Mouse (Mus musculus): ENCODE data around the gene 2610507B11Rik. TPM values are rescaled to one million over a fixed set of nuclear protein-coding genes. Genes with fewer than 3 reads are reported as not detected.

The 2610507B11Rik gene
- polyA plus RNA-seq, 1 experiment from 2014 or later, result 24.7 TPM

- peak overlapping the region; percentile 64 for H3K4me2 ChIP-seq (ENCODE audit: low read depth, low read length)
- ATAC-seq (ENCODE audit: low read depth), result no peak
- no peaks in the 10 kb centered on the region for H3K9me3 ChIP-seq (replicated peaks; ENCODE audit: control insufficient read depth, low read length)
- H3K36me3 ChIP-seq (ENCODE audit: control insufficient read depth, insufficient read depth), result no peaks in the 10 kb centered on the region; the same call in 1 of the 2 replicates
- peaks cover 25% of the 10 kb centered on the region for H3K4me1 ChIP-seq (ENCODE audit: control insufficient read depth, low read depth, low read length)
- H3K4me3 ChIP-seq (ENCODE audit: low read depth, low read length), result peak overlapping the region; percentile 92
- peak overlapping the region; percentile 90 for H3K9ac ChIP-seq (ENCODE audit: low read depth, low read length)
- WGBS (ENCODE audit: insufficient replicate concordance), result 45% methylated on average over 7 of the region's 7 CpGs
- H3K27me3 ChIP-seq (ENCODE audit: control insufficient read depth, insufficient read depth, low read depth, low read length), result no peaks in the 10 kb centered on the region
- H3K27ac ChIP-seq (ENCODE audit: low read length), result peak overlapping the region; percentile 98
Observed at GRCm38 (mm10) chr11:78246318-78247011, 15.1 kb upstream of the 2610507B11Rik start.

GRCm38 (mm10) chr11:78247012-78247348 is 14.6 kb upstream of the 2610507B11Rik start:
- no peak overlapping the region for H3K9ac ChIP-seq (ENCODE audit: low read depth, low read length)
- no peaks in the 10 kb centered on the region; the same call in 1 of the 2 replicates for H3K36me3 ChIP-seq (ENCODE audit: control insufficient read depth, insufficient read depth)
- H3K4me2 ChIP-seq (ENCODE audit: low read depth, low read length), result peak overlapping the region; percentile 64
- no peaks in the 10 kb centered on the region for H3K27me3 ChIP-seq (ENCODE audit: control insufficient read depth, insufficient read depth, low read depth, low read length)
- H3K4me3 ChIP-seq (ENCODE audit: low read depth, low read length), result peak overlapping the region; percentile 92
- no peak overlapping the region for H3K27ac ChIP-seq (ENCODE audit: low read length)
- peaks cover 25% of the 10 kb centered on the region for H3K4me1 ChIP-seq (ENCODE audit: control insufficient read depth, low read depth, low read length)
- WGBS (ENCODE audit: insufficient replicate concordance), result 42% methylated on average over 3 of the region's 3 CpGs
- no peak for ATAC-seq (ENCODE audit: low read depth)
- H3K9me3 ChIP-seq (replicated peaks; ENCODE audit: control insufficient read depth, low read length), result no peaks in the 10 kb centered on the region

- Histone ChIP-seq H3K4me1 (ENCODE audit: control insufficient read depth, low read depth, low read length) (peaks cover 25% of the 10 kb centered on the region), H3K4me3 (ENCODE audit: low read depth, low read length) (peak overlapping the region; percentile 27), H3K27me3 (ENCODE audit: control insufficient read depth, insufficient read depth, low read depth, low read length) (no peaks in the 10 kb centered on the region), H3K27ac (ENCODE audit: low read length) (no peak overlapping the region), H3K4me2 (ENCODE audit: low read depth, low read length) (peak overlapping the region; percentile 64), H3K36me3 (ENCODE audit: control insufficient read depth, insufficient read depth) (peaks cover 5% of the 10 kb centered on the region), H3K9ac (ENCODE audit: low read depth, low read length) (no peak overlapping the region), H3K9me3 (replicated peaks; ENCODE audit: control insufficient read depth, low read length) (no peaks in the 10 kb centered on the region)
- no peak for ATAC-seq (ENCODE audit: low read depth)
- WGBS (ENCODE audit: insufficient replicate concordance), result 52% methylated on average over 4 of the region's 4 CpGs
Observed at GRCm38 (mm10) chr11:78247727-78248140, 13.8 kb upstream of the 2610507B11Rik start.

- H3K27ac ChIP-seq (ENCODE audit: low read length), result no peak overlapping the region
- 71% methylated on average over 1 of the region's 1 CpGs for WGBS (ENCODE audit: insufficient replicate concordance)
- peaks cover 7% of the 10 kb centered on the region for H3K27me3 ChIP-seq (ENCODE audit: control insufficient read depth, insufficient read depth, low read depth, low read length)
- no peak for ATAC-seq (ENCODE audit: low read depth)
- no peak overlapping the region for H3K4me3 ChIP-seq (ENCODE audit: low read depth, low read length)
- H3K4me2 ChIP-seq (ENCODE audit: low read depth, low read length), result no peak overlapping the region
- peaks cover 11% of the 10 kb centered on the region for H3K36me3 ChIP-seq (ENCODE audit: control insufficient read depth, insufficient read depth)
- H3K9me3 ChIP-seq (replicated peaks; ENCODE audit: control insufficient read depth, low read length), result no peaks in the 10 kb centered on the region
- H3K9ac ChIP-seq (ENCODE audit: low read depth, low read length), result no peak overlapping the region
- no peaks in the 10 kb centered on the region for H3K4me1 ChIP-seq (ENCODE audit: control insufficient read depth, low read depth, low read length)
Observed at GRCm38 (mm10) chr11:78256618-78257017, 4.9 kb upstream of the 2610507B11Rik start.

- peak overlapping the region; percentile 91 for H3K4me3 ChIP-seq (ENCODE audit: low read depth, low read length)
- H3K4me2 ChIP-seq (ENCODE audit: low read depth, low read length), result peak overlapping the region; percentile 72
- H3K36me3 ChIP-seq (ENCODE audit: control insufficient read depth, insufficient read depth), result peaks cover 14% of the 10 kb centered on the region
- ATAC-seq (ENCODE audit: low read depth), result no peak
- H3K27ac ChIP-seq (ENCODE audit: low read length), result no peak overlapping the region
- H3K9me3 ChIP-seq (replicated peaks; ENCODE audit: control insufficient read depth, low read length), result no peaks in the 10 kb centered on the region
- H3K4me1 ChIP-seq (ENCODE audit: control insufficient read depth, low read depth, low read length), result peaks cover 11% of the 10 kb centered on the region
- peak overlapping the region; percentile 49; the same call in 1 of the 2 replicates for H3K9ac ChIP-seq (ENCODE audit: low read depth, low read length)
- H3K27me3 ChIP-seq (ENCODE audit: control insufficient read depth, insufficient read depth, low read depth, low read length), result peaks cover 7% of the 10 kb centered on the region
- WGBS (ENCODE audit: insufficient replicate concordance), result 66% methylated on average over 2 of the region's 2 CpGs
Observed at GRCm38 (mm10) chr11:78260489-78261258, 878 bp upstream of the 2610507B11Rik start.

- no peaks in the 10 kb centered on the region for H3K9me3 ChIP-seq (replicated peaks; ENCODE audit: control insufficient read depth, low read length)
- H3K27ac ChIP-seq (ENCODE audit: low read length), result peak overlapping the region; percentile 45
- H3K27me3 ChIP-seq (ENCODE audit: control insufficient read depth, insufficient read depth, low read depth, low read length), result peaks cover 7% of the 10 kb centered on the region
- peaks cover 23% of the 10 kb centered on the region for H3K36me3 ChIP-seq (ENCODE audit: control insufficient read depth, insufficient read depth)
- H3K4me2 ChIP-seq (ENCODE audit: low read depth, low read length), result peak overlapping the region; percentile 95
- H3K4me3 ChIP-seq (ENCODE audit: low read depth, low read length), result peak overlapping the region; percentile 91
- peaks cover 11% of the 10 kb centered on the region for H3K4me1 ChIP-seq (ENCODE audit: control insufficient read depth, low read depth, low read length)
- 3% methylated on average over 8 of the region's 8 CpGs for WGBS (ENCODE audit: insufficient replicate concordance)
- ATAC-seq (ENCODE audit: low read depth), result no peak
- H3K9ac ChIP-seq (ENCODE audit: low read depth, low read length), result 0 out of 2 replicates have a peak overlapping the region, but pooled peaks have one; percentile 3
Observed at GRCm38 (mm10) chr11:78262550-78262949, 998 bp downstream of the 2610507B11Rik start.

GRCm38 (mm10) chr11:78265571-78265970 is 4.0 kb downstream of the 2610507B11Rik start:
- Histone ChIP-seq H3K4me3 (ENCODE audit: low read depth, low read length) (no peak overlapping the region), H3K9ac (ENCODE audit: low read depth, low read length) (no peak overlapping the region), H3K27me3 (ENCODE audit: control insufficient read depth, insufficient read depth, low read depth, low read length) (no peaks in the 10 kb centered on the region), H3K9me3 (replicated peaks; ENCODE audit: control insufficient read depth, low read length) (no peaks in the 10 kb centered on the region), H3K36me3 (ENCODE audit: control insufficient read depth, insufficient read depth) (peaks cover 44% of the 10 kb centered on the region), H3K4me2 (ENCODE audit: low read depth, low read length) (no peak overlapping the region), H3K4me1 (ENCODE audit: control insufficient read depth, low read depth, low read length) (peaks cover 11% of the 10 kb centered on the region), H3K27ac (ENCODE audit: low read length) (no peak overlapping the region)
- no peak for ATAC-seq (ENCODE audit: low read depth)
- 88% methylated on average over 6 of the region's 6 CpGs for WGBS (ENCODE audit: insufficient replicate concordance)

- Histone ChIP-seq H3K27ac (ENCODE audit: low read length) (no peak overlapping the region), H3K9me3 (replicated peaks; ENCODE audit: control insufficient read depth, low read length) (no peaks in the 10 kb centered on the region), H3K36me3 (ENCODE audit: control insufficient read depth, insufficient read depth) (peaks cover 55% of the 10 kb centered on the region), H3K9ac (ENCODE audit: low read depth, low read length) (no peak overlapping the region), H3K27me3 (ENCODE audit: control insufficient read depth, insufficient read depth, low read depth, low read length) (no peaks in the 10 kb centered on the region), H3K4me2 (ENCODE audit: low read depth, low read length) (no peak overlapping the region), H3K4me1 (ENCODE audit: control insufficient read depth, low read depth, low read length) (no peaks in the 10 kb centered on the region), H3K4me3 (ENCODE audit: low read depth, low read length) (no peak overlapping the region)
- no peak for ATAC-seq (ENCODE audit: low read depth)
- 90% methylated on average over 13 of the region's 13 CpGs for WGBS (ENCODE audit: insufficient replicate concordance)
Observed at GRCm38 (mm10) chr11:78271986-78272385, 10.4 kb downstream of the 2610507B11Rik start.

- no peak overlapping the region for H3K9ac ChIP-seq (ENCODE audit: low read depth, low read length)
- no peak overlapping the region for H3K4me2 ChIP-seq (ENCODE audit: low read depth, low read length)
- no peak overlapping the region for H3K4me3 ChIP-seq (ENCODE audit: low read depth, low read length)
- no peaks in the 10 kb centered on the region for H3K4me1 ChIP-seq (ENCODE audit: control insufficient read depth, low read depth, low read length)
- H3K9me3 ChIP-seq (replicated peaks; ENCODE audit: control insufficient read depth, low read length), result no peaks in the 10 kb centered on the region
- no peak overlapping the region for H3K27ac ChIP-seq (ENCODE audit: low read length)
- WGBS (ENCODE audit: insufficient replicate concordance), result 97% methylated on average over 1 of the region's 1 CpGs
- ATAC-seq (ENCODE audit: low read depth), result no peak
- H3K36me3 ChIP-seq (ENCODE audit: control insufficient read depth, insufficient read depth), result peaks cover 50% of the 10 kb centered on the region
- no peaks in the 10 kb centered on the region for H3K27me3 ChIP-seq (ENCODE audit: control insufficient read depth, insufficient read depth, low read depth, low read length)
Observed at GRCm38 (mm10) chr11:78275596-78275995, 14.0 kb downstream of the 2610507B11Rik start.
